Mouse (Mus musculus): ENCODE measurements around the gene Slc51b. TPM values are rescaled to one million over a fixed set of nuclear protein-coding genes. Genes with fewer than 3 reads are reported as not detected.

Slc51b gene
- not detected in 2 replicates for polyA plus RNA-seq (2014; fragmentation: Nextera tagmentation; extraction: Ambion mirVana)

DNA sequence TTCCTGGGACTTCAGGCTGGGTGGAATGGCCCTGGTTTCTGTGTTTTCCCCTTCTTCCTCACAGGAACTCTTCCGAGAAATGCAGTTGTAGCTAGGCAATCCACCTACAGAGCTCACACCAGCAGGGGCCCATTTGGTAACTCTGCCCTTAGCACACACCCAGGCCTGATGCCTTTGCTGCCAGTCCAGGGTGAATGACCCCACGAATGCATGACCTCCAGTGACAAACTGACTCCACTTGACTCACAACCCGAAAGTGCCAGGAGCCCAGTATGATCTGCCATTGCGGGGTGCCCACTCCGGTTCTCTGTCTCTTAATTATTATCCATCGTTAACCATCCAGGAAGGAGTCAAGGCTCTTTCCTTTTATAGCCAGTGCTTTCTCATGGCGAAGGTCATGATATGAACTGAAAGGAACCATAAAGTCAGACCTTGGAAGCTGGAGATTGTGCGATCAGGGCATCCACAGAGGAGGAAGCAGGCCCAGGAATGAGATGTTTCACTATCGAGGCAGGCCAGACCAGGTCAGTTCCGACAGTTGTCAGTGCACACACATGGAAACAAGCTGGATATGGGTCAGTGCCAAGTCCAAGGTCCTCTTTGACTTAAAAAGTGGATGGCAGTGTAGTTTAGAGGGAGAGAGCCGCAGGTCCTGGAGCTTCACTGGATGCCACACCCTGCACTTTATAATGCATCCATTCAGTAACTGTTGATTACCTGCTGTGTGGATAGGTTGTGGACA is at the start of gene Slc51b:
Gene Slc51b (minus strand): TSS at position 196 of the 742 bp plus-strand sequence.
- Histone ChIP-seq H3K4me2 (ENCODE audit: low read length) (no peak within 1 kb of the TSS), H3K4me1 (ENCODE audit: control insufficient read depth, insufficient read depth, low read length) (no peaks in the 10 kb centered on the region), H3K9ac (replicated peaks; ENCODE audit: low read length) (no peak within 1 kb of the TSS), H3K9me3 (ENCODE audit: control insufficient read depth, low read length) (no peaks in the 10 kb centered on the region), H3K36me3 (ENCODE audit: control insufficient read depth, insufficient read depth, low read length) (no peaks in the 10 kb centered on the region), H3K4me3 (replicated peaks; ENCODE audit: low read depth, low read length) (no peak within 1 kb of the TSS), H3K27me3 (ENCODE audit: control insufficient read depth, insufficient read depth, low read length) (no peaks in the 10 kb centered on the region), H3K27ac (replicated peaks; ENCODE audit: low read depth, low read length) (no peak within 1 kb of the TSS)
- no peak for DNase-seq
- ATAC-seq (ENCODE audit: low FRiP score, low TSS enrichment), result no peak
- WGBS, result 86% methylated on average over 11 of the region's 11 CpGs

DNA sequence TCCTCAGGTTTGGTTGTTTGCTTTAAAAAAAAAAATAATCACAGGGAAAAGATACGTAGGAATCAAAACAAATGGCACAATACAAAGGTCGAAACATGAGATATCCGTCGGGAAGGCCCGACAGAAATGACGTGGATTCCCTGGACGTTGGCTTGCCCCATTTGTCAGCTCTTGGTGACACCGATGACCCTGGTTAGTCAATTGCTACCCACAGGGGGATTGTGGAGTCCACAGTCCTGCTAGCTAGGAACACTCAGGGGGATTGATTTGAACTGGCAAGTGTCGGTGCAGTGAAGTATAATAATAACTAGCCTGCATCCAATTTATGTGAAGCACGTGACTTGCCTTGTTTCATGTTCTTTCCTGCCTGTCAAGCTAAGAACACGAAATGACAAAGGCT is 44.9 kb upstream of the Slc51b start:
- peaks cover 61% of the 10 kb centered on the region for H3K36me3 ChIP-seq (ENCODE audit: control insufficient read depth, insufficient read depth, low read length)
- DNase-seq, result peak; percentile 6
- H3K9ac ChIP-seq (replicated peaks; ENCODE audit: low read length), result no peak overlapping the region
- H3K9me3 ChIP-seq (ENCODE audit: control insufficient read depth, low read length), result no peaks in the 10 kb centered on the region
- WGBS, result 67% methylated on average over 11 of the region's 11 CpGs
- no peaks in the 10 kb centered on the region for H3K27me3 ChIP-seq (ENCODE audit: control insufficient read depth, insufficient read depth, low read length)
- H3K27ac ChIP-seq (replicated peaks; ENCODE audit: low read depth, low read length), result no peak overlapping the region
- H3K4me1 ChIP-seq (ENCODE audit: control insufficient read depth, insufficient read depth, low read length), result peaks cover 5% of the 10 kb centered on the region; the same call in 1 of the 2 replicates
- no peak for ATAC-seq (ENCODE audit: low FRiP score, low TSS enrichment)
- H3K4me2 ChIP-seq (ENCODE audit: low read length), result no peak overlapping the region
- no peak overlapping the region for H3K4me3 ChIP-seq (replicated peaks; ENCODE audit: low read depth, low read length)

DNA sequence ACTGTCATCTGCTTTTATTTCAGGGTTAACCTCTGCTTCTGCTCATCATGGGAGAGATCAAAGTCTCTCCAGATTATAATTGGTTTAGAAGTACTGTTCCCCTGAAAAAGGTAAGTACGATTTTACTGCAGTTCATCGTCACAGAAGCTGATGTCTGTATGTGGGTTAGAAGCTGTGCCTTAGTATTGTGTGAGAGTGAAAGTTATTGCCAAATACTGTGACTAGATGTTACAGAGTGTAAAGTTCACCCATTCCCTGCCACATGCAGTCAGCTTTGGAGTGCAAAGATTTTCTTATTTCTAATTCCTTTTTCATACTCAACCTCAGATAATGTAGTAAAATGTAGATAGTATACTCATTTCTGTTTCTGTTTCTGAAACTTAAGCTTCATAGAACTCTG is 42.5 kb upstream of the Slc51b start:
- H3K36me3 ChIP-seq (ENCODE audit: control insufficient read depth, insufficient read depth, low read length), result peaks cover 41% of the 10 kb centered on the region

DNA sequence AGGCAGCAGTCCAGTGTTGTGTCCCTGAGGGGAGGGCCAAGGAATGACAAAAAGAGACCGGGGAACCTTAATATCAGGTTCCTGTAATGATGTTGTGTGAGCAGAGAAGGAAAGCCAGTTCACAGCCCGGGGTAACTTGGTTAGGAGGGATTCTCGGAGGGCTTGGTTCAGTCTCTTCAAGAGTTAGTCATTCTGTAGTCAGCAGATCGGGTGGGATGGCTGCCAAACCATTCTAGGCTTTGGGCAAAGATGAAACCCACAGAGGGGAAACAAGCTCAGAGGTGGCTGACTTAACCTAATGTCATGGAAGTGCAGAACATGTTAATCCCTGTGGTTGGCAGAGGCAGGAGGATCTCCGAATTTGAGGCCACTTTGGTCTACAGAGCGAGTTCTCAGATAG is 41.4 kb upstream of the Slc51b start:
- no peak overlapping the region for H3K4me3 ChIP-seq (replicated peaks; ENCODE audit: low read depth, low read length)
- H3K4me2 ChIP-seq (ENCODE audit: low read length), result no peak overlapping the region
- peaks cover 25% of the 10 kb centered on the region for H3K4me1 ChIP-seq (ENCODE audit: control insufficient read depth, insufficient read depth, low read length)
- DNase-seq (no peak), ATAC-seq (ENCODE audit: low FRiP score, low TSS enrichment) (no peak)
- WGBS, result 96% methylated on average over 6 of the region's 6 CpGs
- H3K9me3 ChIP-seq (ENCODE audit: control insufficient read depth, low read length), result no peaks in the 10 kb centered on the region
- peaks cover 30% of the 10 kb centered on the region for H3K36me3 ChIP-seq (ENCODE audit: control insufficient read depth, insufficient read depth, low read length)
- no peak overlapping the region for H3K9ac ChIP-seq (replicated peaks; ENCODE audit: low read length)
- no peaks in the 10 kb centered on the region for H3K27me3 ChIP-seq (ENCODE audit: control insufficient read depth, insufficient read depth, low read length)
- H3K27ac ChIP-seq (replicated peaks; ENCODE audit: low read depth, low read length), result no peak overlapping the region

More for the DNA sequence above, 42.5 kb upstream of the Slc51b start:
- Histone ChIP-seq H3K4me1 (ENCODE audit: control insufficient read depth, insufficient read depth, low read length) (peaks cover 22% of the 10 kb centered on the region), H3K9ac (replicated peaks; ENCODE audit: low read length) (no peak overlapping the region), H3K4me3 (replicated peaks; ENCODE audit: low read depth, low read length) (no peak overlapping the region), H3K4me2 (ENCODE audit: low read length) (no peak overlapping the region), H3K9me3 (ENCODE audit: control insufficient read depth, low read length) (no peaks in the 10 kb centered on the region), H3K27ac (replicated peaks; ENCODE audit: low read depth, low read length) (no peak overlapping the region), H3K27me3 (ENCODE audit: control insufficient read depth, insufficient read depth, low read length) (no peaks in the 10 kb centered on the region)
- no peak for ATAC-seq (ENCODE audit: low FRiP score, low TSS enrichment)
- 92% methylated on average over 2 of the region's 2 CpGs for WGBS
- no peak for DNase-seq

DNA sequence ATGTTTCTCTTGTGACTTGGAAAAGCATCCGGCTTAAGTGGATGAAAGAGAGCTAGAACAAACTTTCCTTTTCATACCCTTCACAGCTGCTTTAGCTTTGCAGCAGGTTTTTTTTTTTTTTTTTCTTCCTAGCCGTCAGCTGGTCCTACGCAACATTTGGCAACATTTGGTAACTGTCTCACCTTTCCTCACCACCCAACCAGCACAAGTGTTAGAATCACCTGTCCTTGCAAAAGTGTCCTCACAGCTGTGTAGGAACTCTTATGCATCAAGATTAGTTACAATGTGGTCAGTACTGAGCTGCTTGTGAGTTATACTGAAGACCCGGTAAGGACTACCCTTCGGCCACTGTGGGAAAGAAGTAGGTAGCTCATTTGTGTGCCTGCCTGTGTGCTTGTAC is 39.8 kb upstream of the Slc51b start:
- no peak for DNase-seq
- WGBS, result 80% methylated on average over 5 of the region's 5 CpGs
- no peaks in the 10 kb centered on the region for H3K9me3 ChIP-seq (ENCODE audit: control insufficient read depth, low read length)
- H3K4me1 ChIP-seq (ENCODE audit: control insufficient read depth, insufficient read depth, low read length), result peaks cover 25% of the 10 kb centered on the region
- H3K4me3 ChIP-seq (replicated peaks; ENCODE audit: low read depth, low read length), result no peak overlapping the region
- ATAC-seq (ENCODE audit: low FRiP score, low TSS enrichment), result no peak
- peaks cover 17% of the 10 kb centered on the region for H3K36me3 ChIP-seq (ENCODE audit: control insufficient read depth, insufficient read depth, low read length)
- no peak overlapping the region for H3K9ac ChIP-seq (replicated peaks; ENCODE audit: low read length)
- no peaks in the 10 kb centered on the region for H3K27me3 ChIP-seq (ENCODE audit: control insufficient read depth, insufficient read depth, low read length)
- H3K27ac ChIP-seq (replicated peaks; ENCODE audit: low read depth, low read length), result no peak overlapping the region
- peak overlapping the region; percentile 82 for H3K4me2 ChIP-seq (ENCODE audit: low read length)

DNA sequence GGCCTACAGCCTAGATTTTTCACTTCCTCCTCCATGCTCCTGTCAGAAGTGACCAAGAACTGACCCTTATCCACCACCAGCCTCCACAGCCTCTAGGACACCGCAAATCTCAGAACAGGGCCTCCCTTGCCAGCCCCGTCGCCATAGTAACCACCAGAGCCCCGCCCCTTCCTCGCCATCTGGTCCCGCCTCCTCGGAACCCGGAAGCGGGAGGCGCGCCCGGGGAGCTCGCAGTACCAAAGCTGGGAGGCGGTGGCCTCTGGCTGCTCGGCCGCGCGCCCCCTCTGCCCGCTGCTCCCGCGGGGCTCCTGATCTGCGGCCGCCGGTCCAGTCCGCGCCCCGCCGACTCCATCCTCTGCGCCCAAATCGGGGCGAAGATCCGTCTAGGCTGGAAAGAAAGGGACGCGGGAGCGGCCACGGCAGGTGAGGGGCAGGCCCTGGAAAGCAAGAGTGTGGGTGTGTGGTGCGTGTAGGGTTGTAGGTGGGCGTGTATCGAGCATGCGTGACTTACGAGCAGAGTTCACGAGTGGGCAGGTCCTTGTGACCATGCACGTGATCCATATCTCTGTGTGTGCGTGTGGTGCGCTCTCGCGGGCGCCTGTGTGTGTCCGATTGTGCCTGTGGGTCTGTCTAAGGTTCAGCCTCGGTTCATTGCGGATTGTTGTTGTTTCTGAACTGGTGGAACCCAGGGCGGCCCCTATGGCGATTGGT is 38.1 kb upstream of the Slc51b start, which contains the start of gene Spg21:
Gene Spg21 (plus strand): TSS at position 216 of the 711 bp plus-strand sequence.
- Histone ChIP-seq H3K4me2 (ENCODE audit: low read length) (peak within 1 kb of the TSS; percentile 82), H3K4me3 (replicated peaks; ENCODE audit: low read depth, low read length) (peak within 1 kb of the TSS; percentile 83), H3K27me3 (ENCODE audit: control insufficient read depth, insufficient read depth, low read length) (no peaks in the 10 kb centered on the region), H3K9ac (replicated peaks; ENCODE audit: low read length) (peak within 1 kb of the TSS; percentile 80), H3K9me3 (ENCODE audit: control insufficient read depth, low read length) (no peaks in the 10 kb centered on the region), H3K36me3 (ENCODE audit: control insufficient read depth, insufficient read depth, low read length) (peaks cover 7% of the 10 kb centered on the region; the same call in 1 of the 2 replicates), H3K27ac (replicated peaks; ENCODE audit: low read depth, low read length) (peak within 1 kb of the TSS; percentile 91), H3K4me1 (ENCODE audit: control insufficient read depth, insufficient read depth, low read length) (peaks cover 25% of the 10 kb centered on the region)
- ATAC-seq (ENCODE audit: low FRiP score, low TSS enrichment) (peak; percentile 95), DNase-seq (peak; percentile 97)
- WGBS, result under 1% methylated on average over 53 of the region's 53 CpGs

DNA sequence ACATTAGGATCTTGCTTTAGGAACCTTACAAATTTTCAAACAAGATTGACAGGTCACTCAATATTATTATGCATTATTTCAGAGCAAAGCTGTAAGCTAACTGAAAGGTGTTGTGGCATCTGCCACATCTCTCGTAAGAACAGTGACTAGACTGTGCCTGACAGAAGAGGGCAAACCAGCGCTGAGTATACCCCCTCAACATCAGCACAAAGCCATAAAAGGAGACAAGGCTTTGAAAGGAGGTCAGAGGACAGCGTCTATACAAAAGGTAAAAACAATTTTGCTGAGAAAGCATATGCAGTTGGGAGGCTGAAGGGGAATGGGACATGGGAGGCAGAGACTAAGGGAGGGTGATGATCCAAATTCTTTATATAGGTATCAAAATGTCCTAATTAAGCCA is 37.4 kb upstream of the Slc51b start:
- Histone ChIP-seq H3K4me3 (replicated peaks; ENCODE audit: low read depth, low read length) (peak overlapping the region; percentile 83), H3K36me3 (ENCODE audit: control insufficient read depth, insufficient read depth, low read length) (peaks cover under 1% of the 10 kb centered on the region; the same call in 1 of the 2 replicates), H3K4me1 (ENCODE audit: control insufficient read depth, insufficient read depth, low read length) (peaks cover 25% of the 10 kb centered on the region), H3K27me3 (ENCODE audit: control insufficient read depth, insufficient read depth, low read length) (no peaks in the 10 kb centered on the region), H3K9ac (replicated peaks; ENCODE audit: low read length) (peak overlapping the region; percentile 80; the same call in 1 of the 2 replicates), H3K9me3 (ENCODE audit: control insufficient read depth, low read length) (no peaks in the 10 kb centered on the region), H3K4me2 (ENCODE audit: low read length) (peak overlapping the region; percentile 82), H3K27ac (replicated peaks; ENCODE audit: low read depth, low read length) (peak overlapping the region; percentile 91)
- no peak for DNase-seq
- no peak for ATAC-seq (ENCODE audit: low FRiP score, low TSS enrichment)
- 35% methylated on average over 3 of the region's 3 CpGs for WGBS

DNA sequence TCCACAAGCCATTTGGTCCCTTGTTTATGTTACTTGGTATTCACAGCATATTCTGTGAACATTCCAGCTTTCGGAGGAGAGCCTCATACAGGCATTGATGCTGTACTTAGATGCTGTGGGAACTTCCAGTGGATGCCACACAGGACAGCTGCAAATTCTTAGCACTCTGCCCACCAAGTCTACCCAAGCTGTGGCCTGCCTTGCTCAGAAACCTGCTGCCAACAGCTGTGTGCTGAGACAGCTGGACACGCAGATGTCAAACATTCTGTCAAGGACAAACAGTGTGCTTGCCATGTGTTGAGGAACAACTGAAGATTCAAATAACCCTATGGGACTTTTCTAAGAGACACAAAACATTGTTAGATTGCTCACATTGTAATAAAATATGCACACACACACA is 36.2 kb upstream of the Slc51b start:
- H3K4me1 ChIP-seq (ENCODE audit: control insufficient read depth, insufficient read depth, low read length), result peaks cover 25% of the 10 kb centered on the region
- no peak overlapping the region for H3K27ac ChIP-seq (replicated peaks; ENCODE audit: low read depth, low read length)
- no peaks in the 10 kb centered on the region for H3K27me3 ChIP-seq (ENCODE audit: control insufficient read depth, insufficient read depth, low read length)
- DNase-seq, result no peak
- no peak overlapping the region for H3K9ac ChIP-seq (replicated peaks; ENCODE audit: low read length)
- 91% methylated on average over 2 of the region's 2 CpGs for WGBS
- no peak overlapping the region for H3K4me3 ChIP-seq (replicated peaks; ENCODE audit: low read depth, low read length)
- no peaks in the 10 kb centered on the region for H3K36me3 ChIP-seq (ENCODE audit: control insufficient read depth, insufficient read depth, low read length)
- no peak overlapping the region for H3K4me2 ChIP-seq (ENCODE audit: low read length)
- H3K9me3 ChIP-seq (ENCODE audit: control insufficient read depth, low read length), result no peaks in the 10 kb centered on the region
- no peak for ATAC-seq (ENCODE audit: low FRiP score, low TSS enrichment)
